Mouse (Mus musculus) inflammation-experienced regulatory T-cells, adult 6 months (primary cell): ENCODE measurements around the gene Defb45. TPM values are rescaled to one million over a fixed set of nuclear protein-coding genes. Genes with fewer than 3 reads are reported as not detected.

Source experiments
- ATAC-seq: one replicate; pipeline ENCODE4 v1.8.0; 2017
- polyA plus RNA-seq, 3 experiments: library from polyadenylated mRNA; unstranded; fragments of 100-300 nt; shearing (Covaris generic); gene quantifications; one replicate each; pipeline ENCODE4 v1.2.1; 2017

The Defb45 gene
- polyA plus RNA-seq, 3 experiments from 2014 or later, result not detected

DNA sequence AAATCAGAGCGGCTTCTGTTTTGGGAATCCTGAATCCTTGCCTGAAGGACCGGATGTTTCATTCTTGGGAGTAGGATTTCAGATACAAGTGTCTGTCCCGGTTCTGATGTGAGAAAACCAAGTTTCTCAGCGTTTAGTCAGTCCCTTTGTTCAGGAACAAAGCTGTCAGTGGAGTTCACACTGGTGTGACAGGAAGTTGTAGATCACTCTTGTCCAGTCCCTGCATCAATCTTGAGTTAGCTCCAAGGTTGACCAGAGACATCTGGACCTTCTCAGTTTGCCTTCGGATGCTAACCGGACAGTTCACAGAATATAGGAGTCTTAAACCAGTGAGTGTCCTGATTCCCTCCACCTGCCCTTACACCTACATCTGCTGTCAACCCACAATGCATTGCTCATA lies 8.5 kb upstream of the Defb45 start:
- ATAC-seq, result no peak

DNA sequence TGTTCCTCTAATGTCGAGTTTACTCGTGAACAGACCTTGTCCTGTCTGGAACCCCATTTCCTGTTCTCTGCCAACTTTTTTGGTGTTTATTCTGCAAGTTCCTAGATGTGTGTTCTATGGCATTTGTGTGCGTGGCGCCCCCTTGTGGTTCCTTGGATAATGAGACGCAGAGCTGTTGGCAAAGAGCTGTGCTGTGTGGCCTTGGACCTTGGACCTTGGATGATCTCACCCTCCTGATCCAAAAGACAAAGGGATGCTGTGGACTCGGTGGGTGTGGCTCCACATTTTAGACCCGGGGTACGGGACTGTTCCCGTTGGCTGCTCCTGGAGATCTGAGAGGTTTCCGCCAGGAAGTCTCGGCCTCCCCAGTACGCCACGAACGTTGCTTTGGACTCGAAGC lies 4.9 kb upstream of the Defb45 start, which contains the start of gene Defb36:
Gene Defb36, plus strand, starts transcription at position 271 of the 400 bp plus-strand sequence.
- ATAC-seq, result no peak

DNA sequence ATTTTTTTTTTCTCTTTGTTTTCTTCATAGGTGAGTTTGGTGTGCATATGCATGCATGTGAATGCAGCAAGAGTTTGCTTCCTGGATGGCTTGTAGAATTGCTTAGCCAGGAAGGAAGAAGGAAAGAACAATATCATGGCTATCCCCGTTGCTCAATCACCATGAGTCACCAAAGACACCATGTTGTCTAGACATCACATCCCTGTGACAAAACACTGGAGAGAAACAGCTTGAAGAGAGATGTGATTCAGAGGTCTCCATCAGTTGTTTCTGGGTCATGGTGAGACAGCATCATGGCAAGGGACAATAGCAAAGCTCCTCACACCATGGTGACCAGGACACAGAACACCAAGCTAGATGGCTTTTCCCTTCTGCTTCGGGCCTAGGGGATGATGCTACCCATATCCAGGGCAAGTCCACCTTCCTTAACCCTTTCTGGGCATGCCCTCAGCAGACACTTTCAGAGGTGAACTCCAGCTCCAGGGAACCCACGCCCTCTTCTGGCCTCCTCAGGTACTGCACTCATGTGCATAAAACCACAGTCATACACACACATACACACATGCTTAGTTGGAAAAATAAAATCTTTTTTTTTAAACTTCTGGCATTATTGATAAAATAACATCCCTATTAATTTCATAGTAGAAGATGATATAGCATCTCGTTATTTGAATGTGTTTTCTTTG lies 2.2 kb upstream of the Defb45 start:
- ATAC-seq, result no peak

DNA sequence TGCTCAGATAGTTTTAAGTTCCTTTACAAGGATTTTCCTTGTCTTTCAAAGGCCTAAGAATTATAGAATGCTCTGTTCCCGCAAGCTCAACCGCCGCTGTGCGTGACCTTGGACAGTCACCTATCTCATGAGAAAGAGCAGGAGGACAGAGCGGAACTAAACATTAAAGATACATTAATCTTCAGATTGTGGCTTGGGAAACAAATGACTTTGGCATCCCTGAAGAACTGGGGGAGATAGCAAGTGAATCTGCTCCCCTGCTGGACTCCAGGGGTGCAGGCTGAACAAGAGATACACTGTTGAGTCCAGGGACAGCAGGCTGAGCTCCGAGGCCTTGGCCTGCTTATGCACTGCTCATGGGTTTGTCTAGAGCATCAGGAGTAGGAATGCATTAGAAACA lies 877 bp upstream of the Defb45 start:
- ATAC-seq, result no peak

DNA sequence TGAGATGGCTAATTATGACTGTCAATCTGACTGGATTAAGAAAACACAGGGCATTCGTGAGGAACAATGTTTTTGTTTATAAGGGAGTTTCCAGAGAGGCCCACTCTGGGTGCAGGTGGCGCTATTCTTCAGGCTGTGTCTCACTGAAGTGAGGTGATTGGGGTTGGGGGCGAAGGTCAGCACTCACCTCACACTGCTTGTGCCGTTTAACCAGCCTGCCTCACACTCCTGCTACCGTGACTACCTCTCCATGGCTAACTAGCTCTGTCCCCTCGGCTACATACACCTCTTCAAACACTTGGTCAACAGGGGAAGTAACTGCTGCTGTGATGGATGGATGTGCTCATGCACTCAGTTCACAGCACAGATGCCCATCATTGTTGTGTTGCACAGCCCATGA lies 10.2 kb downstream of the Defb45 start:
- ATAC-seq, result no peak

DNA sequence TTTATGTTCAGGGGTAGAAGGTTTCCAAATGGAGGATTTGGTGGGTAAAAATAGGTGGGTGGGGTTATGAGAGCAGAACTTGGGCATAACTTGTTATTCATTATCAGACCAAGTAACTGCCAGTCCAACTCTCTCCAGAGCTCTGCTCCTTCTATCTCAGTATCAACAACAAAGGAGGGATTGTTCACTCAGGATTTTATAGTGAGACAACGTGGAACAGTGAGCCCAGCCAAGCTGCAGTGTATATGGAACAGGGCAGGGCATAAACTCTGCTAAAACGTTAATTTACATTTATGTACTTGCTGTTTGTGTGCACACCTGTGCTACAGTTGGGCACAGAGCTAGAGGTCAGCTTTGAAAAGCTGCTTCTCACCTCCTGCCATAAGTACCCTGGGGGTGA lies 10.7 kb downstream of the Defb45 start:
- ATAC-seq, result no peak

DNA sequence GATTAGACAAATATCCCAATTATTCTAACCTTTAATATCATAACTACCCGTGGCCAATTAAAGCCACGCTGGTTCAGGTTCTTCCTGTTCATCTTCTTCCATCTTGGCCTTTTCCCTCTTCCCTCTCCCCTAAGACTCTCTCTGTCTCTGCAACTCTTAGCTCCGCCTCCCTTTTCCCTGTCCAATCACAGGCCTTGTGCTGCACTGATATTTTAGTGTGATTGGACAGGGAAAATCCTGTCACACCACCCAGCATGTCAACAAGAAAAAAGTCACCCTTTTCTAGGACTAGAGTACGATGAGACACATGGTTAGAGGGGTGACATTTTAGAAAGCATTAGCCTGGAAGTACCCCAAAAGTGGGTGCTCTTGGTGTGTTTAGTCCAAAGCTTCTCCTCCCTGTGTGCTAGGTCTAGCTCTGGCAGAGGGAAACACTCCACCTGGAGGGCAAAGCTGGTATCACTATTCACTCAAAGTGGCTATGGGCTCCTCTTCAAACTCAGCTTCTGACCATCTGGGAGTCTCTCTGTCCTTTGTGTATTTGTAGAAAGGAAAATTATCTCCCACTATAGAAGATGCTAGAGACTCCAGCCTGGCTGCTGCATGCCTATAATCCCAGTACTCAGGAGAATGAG lies 12.2 kb downstream of the Defb45 start:
- ATAC-seq, result no peak

DNA sequence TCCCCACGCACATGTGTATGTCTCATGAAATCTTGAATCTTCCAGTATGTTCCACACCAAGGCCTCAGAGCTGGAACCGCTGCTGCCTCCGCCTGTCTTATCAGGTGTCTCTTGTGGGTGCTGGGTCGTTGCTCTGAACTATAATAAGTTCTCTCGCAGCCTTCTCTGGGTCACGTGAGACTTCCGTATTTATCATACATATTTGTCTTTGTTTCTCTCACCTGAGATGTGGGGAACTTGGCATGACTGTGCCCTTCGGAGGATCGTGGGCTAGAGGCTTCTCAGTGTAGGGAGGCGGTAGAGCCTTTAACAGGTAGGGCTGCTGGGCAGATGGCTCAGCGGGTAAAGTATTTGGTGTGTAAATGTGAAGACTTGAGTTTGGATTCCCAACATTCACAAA lies 18.6 kb downstream of the Defb45 start:
- no peak for ATAC-seq

DNA sequence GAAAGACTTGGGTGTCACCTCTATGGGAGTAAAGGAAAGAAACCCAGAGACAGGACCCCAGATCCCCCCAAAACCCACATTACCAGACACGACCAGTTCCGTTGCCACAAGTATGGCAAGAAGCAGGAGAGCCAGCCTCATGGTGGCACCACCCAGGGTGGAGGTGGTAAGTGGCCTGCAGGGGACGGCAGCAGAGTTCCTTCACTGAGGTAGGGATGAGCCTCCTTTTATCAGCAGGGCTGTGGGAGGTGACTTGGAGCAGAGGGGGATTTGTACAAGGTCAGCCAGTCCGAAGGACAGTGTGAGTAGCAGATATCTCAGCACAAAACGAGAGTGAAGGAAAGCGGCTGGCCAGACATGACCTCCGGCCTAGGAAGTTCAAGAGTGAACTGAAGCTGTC lies 19.1 kb downstream of the Defb45 start, which contains the start of gene Defb19:
Gene Defb19, minus strand, starts transcription at position 206 of the 400 bp plus-strand sequence.
- no peak for ATAC-seq

DNA sequence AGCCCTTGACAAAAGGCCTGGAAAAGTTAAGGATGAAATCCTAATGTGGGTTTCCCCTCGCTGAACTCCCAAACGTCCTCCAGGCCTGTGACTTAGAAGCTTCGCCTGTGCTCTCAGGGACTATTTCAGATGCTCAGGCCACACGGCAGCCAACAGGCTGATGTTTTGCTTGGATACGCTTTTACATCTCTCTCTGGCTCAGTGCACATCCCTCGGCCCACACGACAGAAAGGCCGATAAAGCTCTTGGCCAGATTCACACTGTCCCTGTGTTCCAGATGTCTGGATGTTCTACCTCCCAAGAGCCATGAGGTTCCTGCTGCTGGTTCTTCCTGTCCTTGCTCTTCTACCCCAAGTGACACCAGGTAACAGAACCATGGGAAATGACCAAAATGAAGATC lies 25.7 kb downstream of the Defb45 start:
- ATAC-seq, result no peak

DNA sequence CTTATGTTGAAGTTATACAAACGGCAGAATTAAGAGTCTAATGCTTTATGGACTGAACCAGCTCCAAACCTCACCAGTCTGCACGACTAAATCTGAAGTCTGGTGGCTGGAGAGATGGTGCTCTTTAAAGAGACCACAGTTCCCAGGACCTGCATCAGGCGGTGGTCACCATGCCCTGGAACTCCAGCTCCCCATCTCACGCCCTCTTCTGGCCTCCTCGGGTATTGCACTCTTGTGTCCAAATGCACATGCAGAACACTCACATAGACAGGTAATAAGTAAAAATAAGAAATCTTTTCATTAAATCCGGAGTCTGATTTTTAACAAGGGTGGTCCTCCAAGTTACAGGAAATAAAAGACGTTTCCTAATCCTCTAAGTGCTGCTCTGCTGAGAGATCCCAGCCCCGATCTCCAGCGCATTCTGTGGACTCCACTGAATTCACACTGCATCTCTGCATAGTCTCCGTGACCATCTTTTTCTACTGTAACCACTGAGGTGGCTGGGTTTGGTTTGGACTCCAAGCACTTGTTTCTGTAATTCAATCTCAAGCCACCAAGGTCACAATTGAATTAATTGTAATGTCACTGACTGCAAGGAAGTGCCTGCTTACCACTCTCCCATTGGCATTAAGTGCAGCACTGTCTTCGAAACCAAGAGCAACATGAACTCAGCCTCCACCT lies 26.9 kb downstream of the Defb45 start, which contains the start of gene Defb21:
Gene Defb21, plus strand, starts transcription at position 631 of the 681 bp plus-strand sequence.
- no peak for ATAC-seq

DNA sequence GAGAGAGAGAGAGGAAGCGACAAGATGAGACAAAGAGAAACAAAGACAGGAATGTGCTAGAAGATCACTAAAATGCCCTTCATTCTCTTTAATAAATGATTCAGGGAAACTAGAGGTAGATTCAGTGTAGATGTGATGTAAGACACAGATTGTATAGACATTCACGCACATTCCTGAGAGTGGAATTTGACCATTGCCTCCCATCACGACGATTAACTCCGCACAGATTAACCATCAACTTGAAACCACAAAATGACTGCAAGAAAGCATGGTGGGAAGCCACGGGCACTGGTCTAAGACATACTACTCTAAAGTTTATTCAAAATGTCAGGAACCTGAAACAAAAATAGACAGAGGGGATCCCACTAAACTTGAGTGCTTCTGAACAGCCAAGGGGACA lies 28.9 kb downstream of the Defb45 start:
- no peak for ATAC-seq

DNA sequence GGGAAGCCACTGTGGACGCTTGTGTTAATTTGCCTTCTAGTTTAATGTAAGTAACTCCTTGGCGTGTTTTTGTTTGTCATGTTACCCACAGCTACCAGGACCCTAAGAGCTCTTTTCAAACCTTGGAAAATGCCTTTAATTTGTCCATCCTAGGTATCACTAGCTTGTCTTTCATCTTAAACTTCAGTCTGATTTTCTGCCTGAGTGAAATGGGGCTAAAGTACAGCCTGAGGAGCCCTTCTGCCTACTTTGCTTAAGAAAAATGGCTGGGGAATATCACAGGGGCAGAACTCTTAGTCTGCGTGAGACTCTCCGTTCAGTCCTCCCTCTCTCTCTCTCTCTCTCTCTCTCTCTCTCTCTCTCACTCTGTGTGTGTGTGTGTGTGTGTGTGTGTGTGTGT lies 29.3 kb downstream of the Defb45 start:
- no peak for ATAC-seq

DNA sequence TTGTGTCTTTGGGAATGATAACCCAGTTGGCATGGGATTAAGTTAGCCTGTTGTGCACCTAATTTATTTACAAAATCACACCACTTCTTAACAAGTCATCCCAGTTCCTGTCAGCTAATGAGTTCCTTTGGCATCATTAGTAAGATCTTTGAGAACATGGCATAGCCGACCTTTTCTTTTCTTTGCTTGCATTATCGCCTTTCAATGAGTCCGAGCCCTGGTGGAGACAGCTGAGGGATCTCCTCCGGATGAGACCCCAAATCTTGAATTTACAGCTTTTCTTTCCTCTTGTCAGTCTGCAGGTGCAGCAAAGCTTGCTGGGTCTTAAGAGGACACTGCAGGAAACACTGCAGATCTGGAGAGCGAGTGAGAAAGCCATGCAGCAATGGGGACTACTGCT lies 30.2 kb downstream of the Defb45 start, which contains the start of gene Gm17416:
Gene Gm17416, plus strand, starts transcription at position 301 of the 400 bp plus-strand sequence.
- no peak for ATAC-seq

DNA sequence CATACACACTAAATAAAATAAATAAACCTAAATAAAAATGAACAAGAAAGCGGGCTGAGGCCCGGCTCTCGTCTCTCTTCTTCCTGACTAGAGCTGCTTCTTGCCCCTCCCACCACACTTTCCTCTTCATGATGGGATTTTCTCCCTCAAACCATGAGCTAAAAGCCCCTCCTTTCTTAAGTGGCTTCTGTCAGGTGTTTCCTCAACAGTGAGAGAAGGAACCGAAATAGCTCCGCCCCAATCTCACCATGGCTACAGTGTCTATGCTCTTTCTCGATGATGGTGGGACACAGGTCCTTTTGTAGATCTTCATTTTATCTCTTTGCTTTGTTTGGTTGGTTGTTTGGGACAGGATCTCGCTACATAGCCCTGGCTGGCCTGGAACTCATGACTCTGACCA lies 42.5 kb downstream of the Defb45 start:
- ATAC-seq, result no peak

DNA sequence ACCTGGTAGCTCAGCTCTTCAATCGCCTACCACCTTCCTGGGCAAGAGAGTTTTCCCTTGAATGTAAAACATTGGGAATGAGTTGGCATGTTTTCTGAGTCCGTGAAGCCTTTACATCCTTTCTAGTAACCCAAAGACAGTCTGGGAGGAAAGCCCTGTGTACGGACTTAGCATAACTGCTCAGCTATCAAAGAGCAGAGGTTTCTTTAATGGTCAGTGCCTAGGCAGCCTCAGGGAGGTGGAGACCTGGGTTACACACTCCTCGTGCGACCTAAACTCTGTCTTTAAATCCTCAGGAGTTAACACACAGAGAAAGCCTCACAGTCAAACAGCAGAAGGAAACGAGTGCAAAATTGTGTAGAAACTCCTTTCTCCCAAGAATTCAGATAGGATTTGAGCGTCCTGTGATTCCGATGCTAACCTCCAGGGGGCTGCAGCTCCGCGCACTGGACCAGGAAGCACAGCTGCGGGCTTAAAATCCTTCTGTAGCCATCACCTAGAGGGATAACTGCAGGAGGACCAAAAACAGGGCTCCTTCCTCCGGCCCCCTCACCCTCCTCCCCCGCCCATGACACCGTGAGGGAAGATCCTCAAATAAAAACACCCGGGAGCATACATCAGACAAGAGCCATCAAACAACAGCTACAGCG lies 45.3 kb downstream of the Defb45 start:
- no peak for ATAC-seq

DNA sequence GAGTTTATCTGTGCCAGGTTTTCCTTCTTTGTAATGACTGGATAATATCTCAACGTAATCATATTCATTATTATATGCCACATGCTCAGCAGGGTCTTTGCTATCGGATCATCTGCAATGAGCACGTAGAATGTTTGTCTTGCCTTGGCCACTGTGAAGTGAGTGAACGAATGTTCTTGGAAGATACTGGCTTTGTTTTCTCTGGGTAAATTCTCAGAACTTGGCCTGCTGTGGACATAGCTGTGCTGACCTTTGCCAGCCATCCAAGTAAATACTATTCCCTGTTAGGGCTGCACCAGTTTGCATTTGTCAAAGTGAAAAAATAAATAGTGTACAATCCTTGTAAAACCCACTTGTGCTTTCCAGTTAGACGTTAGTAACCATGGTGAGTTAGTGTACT lies 51.1 kb downstream of the Defb45 start:
- no peak for ATAC-seq

DNA sequence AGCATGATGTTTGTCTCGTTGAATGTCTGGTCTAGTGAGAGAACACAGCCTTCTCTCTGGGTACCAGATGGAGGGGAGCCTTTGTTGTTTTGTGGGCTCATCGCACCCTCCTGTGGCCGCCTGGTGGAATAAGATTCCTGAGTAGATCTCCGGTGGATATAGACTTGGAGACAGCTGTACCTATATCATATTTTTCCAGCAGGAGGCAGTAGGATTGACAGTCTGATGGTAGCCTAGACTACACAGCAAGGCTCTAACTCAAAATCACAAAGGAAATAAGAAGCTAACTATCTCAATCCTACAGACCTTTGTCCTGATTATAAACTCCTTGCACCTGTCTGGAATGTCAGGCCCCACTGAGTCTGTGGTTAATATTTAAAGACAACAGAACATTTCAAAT lies 54.5 kb downstream of the Defb45 start:
- ATAC-seq, result no peak

DNA sequence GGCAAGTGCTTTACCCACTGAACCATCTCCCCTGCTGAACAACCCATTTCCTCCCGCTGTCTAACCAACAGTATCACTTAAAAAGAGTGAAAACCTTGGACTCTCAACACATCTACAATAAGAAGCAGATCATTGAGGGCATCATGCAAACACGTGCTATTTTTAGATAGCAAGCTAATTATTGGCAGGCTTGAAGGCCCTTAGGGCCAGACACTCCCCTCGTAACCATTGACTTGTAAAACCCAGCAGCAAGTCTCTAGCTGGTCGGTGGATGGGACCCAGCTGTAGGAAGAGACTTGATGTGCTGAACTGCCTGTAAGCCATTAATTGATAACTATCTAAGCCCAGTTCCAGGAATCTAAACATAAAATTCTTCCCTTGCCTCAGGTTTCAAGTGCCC lies 55.7 kb downstream of the Defb45 start:
- ATAC-seq, result no peak
